Mouse (Mus musculus): Measurements from ENCODE around the gene Gstm2. TPM values are rescaled to one million over a fixed set of nuclear protein-coding genes. Genes with fewer than 3 reads are reported as not detected.

The Gstm2 gene
- total RNA-seq, 2 experiments from 2014 or later = 2.8 to 3.4 TPM

- peak; percentile 57 to 83 for DNase-seq (ENCODE audit: low spot score in 2 of 2)
Observed at GRCm38 (mm10) chr3:107943239-107943990, 42.8 kb downstream of the Gstm2 start, which contains the start of gene Gstm6. Gene Gstm6, minus strand, starts transcription at chr3:107943749.

GRCm38 (mm10) chr3:107941261-107941660 is 45.0 kb downstream of the Gstm2 start:
- DNase-seq (ENCODE audit: low spot score in 2 of 2) = peak in 1 of 2 experiments; percentile 59

- no peak for DNase-seq (ENCODE audit: low spot score in 2 of 2)
Observed at GRCm38 (mm10) chr3:107940524-107940923, 45.7 kb downstream of the Gstm2 start.

- DNase-seq (ENCODE audit: low spot score in 2 of 2) = peak in 1 of 2 experiments; percentile 54
Observed at GRCm38 (mm10) chr3:107939830-107940229, 46.4 kb downstream of the Gstm2 start.

GRCm38 (mm10) chr3:107939403-107939802 is 46.9 kb downstream of the Gstm2 start:
- peak in 1 of 2 experiments; percentile 71 for DNase-seq (ENCODE audit: low spot score in 2 of 2)

GRCm38 (mm10) chr3:107935888-107936287 is 50.4 kb downstream of the Gstm2 start:
- DNase-seq (ENCODE audit: low spot score in 2 of 2) = no peak

GRCm38 (mm10) chr3:107935268-107935667 is 51.0 kb downstream of the Gstm2 start:
- DNase-seq (ENCODE audit: low spot score in 2 of 2) = no peak

GRCm38 (mm10) chr3:107932128-107932527 is 54.1 kb downstream of the Gstm2 start:
- no peak for DNase-seq (ENCODE audit: low spot score in 2 of 2)

Other genes with a start within 250 kb of the Gstm2 start
- gene Csf1, start 226.0 kb downstream of the Gstm2 start, total RNA-seq (2021) = 10 to 100 TPM; 22.0 to 23.3 TPM
- gene Eps8l3, start 109.2 kb downstream of the Gstm2 start, total RNA-seq (2021) = not detected
- gene Gstm5, start 90.6 kb downstream of the Gstm2 start, total RNA-seq (2021) = 100 to 1,000 TPM; 286 to 295 TPM
- gene Gstm7, start 54.6 kb downstream of the Gstm2 start, total RNA-seq (2021) = 100 to 1,000 TPM; 171 to 187 TPM
- 10 to 100 TPM; 18.6 to 19.6 TPM for gene Gstm6, start 42.7 kb downstream of the Gstm2 start, total RNA-seq (2021)
- gene Gstm3, start 17.2 kb downstream of the Gstm2 start, total RNA-seq (2021) = not detected
- gene Gstm1, start 31.5 kb upstream of the Gstm2 start, total RNA-seq (2021) = 100 to 1,000 TPM; 379 to 410 TPM
- 10 to 100 TPM; 12.3 to 13.2 TPM for gene Gstm4, start 58.4 kb upstream of the Gstm2 start, total RNA-seq (2021)
- 10 to 100 TPM; 68.7 to 73.6 TPM for gene Ampd2, start 100.2 kb upstream of the Gstm2 start, total RNA-seq (2021)
- not detected for gene Gnat2, start 106.3 kb upstream of the Gstm2 start, total RNA-seq (2021)
- gene Gnai3, start 159.7 kb upstream of the Gstm2 start, total RNA-seq (2021) = 10 to 100 TPM; 28.2 to 28.7 TPM
- gene Gpr61, start 168.4 kb upstream of the Gstm2 start, total RNA-seq (2021) = 10 to 100 TPM; 14.8 to 15.1 TPM
- 10 to 100 TPM; 71.6 to 76.8 TPM for gene Amigo1, start 199.9 kb upstream of the Gstm2 start, total RNA-seq (2021)
- 10 to 100 TPM; 17.4 TPM for gene Cyb561d1, start 214.8 kb upstream of the Gstm2 start, total RNA-seq (2021)
- 10 to 100 TPM; 23.5 to 24.8 TPM for gene Atxn7l2, start 224.5 kb upstream of the Gstm2 start, total RNA-seq (2021)
- 1 to 10 TPM; 2.8 to 3.2 TPM for gene Sypl2, start 240.2 kb upstream of the Gstm2 start, total RNA-seq (2021)

Measured in layer of hippocampus, adult 18-20 months (tissue).